Mouse (Mus musculus) brain, embryonic 14.5 days (tissue): ENCODE measurements at regions not wholly inside any gene's neighbourhood (a gene's known extent, or its start where the extent isn't known, plus 50 kb on each side); places are given as distances from the start of the nearest gene placed in this dataset.

Experiments
- CTCF ChIP-seq: fragments of 200-500 bp; IDR thresholded peaks from 2 replicates; pipeline ENCODE4 v1.5.1; 2012; ENCODE audit warnings: inconsistent platforms, mild to moderate bottlenecking, moderate library complexity, borderline replicate concordance; ENCODE audit not compliant: insufficient read depth, insufficient read length; ENCODE audit errors: extremely low read depth
- POLR2A ChIP-seq: fragments of 200-500 bp; IDR thresholded peaks from 2 replicates; pipeline ENCODE4 v1.6.1; 2012; ENCODE audit warnings: mild to moderate bottlenecking, inconsistent platforms, borderline replicate concordance; ENCODE audit not compliant: poor library complexity, insufficient read depth, insufficient read length, severe bottlenecking; ENCODE audit errors: extremely low read depth

DNA sequence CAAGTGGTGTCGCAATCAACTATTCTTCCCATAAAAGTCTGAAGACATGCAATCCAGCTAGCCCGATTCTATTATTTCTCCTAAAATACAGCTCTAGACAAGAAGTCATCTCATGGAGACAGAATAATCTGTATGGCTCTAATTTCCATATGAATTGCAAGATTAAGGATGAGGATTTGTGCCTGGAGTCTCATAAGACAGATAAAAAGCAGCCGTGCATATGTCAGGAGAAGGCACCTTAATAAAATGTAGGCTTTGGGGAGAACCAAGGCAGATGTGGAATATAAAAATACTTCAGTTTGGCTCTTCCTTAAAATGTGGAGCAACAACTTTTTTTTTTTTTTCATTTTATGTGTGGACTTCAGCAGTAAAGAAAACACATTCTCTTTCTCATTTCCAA is 876.8 kb downstream of the Hace1 start:
- TF ChIP-seq CTCF (no peak), POLR2A (no peak)
